Mouse (Mus musculus) embryonic facial prominence, embryonic 15.5 days (tissue): ENCODE measurements around the gene Ptgds. TPM values are rescaled to one million over a fixed set of nuclear protein-coding genes. Genes with fewer than 3 reads are reported as not detected.

Experiments
- ATAC-seq: fragments of 200-750 bp; cut with Nextera tagmentation; 2 replicates; pipeline ENCODE4 v1.8.0; 2017; ENCODE audit warnings: low read depth, moderate TSS enrichment; ENCODE audit not compliant: insufficient number of reproducible peaks, low FRiP score, low TSS enrichment
- H3K27ac ChIP-seq: fragments of 300-500 bp; sonication (generic); replicated peaks from 2 replicates; pipeline ENCODE4 v1.5.1; 2015; ENCODE audit warnings: mild to moderate bottlenecking, inconsistent platforms
- H3K27me3 ChIP-seq: fragments of 300-500 bp; sonication (generic); 2 replicates; pipeline ENCODE4 v1.6.1; 2015; ENCODE audit warnings: inconsistent platforms
- H3K36me3 ChIP-seq: fragments of 300-500 bp; sonication (generic); 2 replicates; pipeline ENCODE4 v1.6.1; 2015; ENCODE audit warnings: mild to moderate bottlenecking, inconsistent platforms
- H3K4me1 ChIP-seq: fragments of 300-500 bp; sonication (generic); 2 replicates; pipeline ENCODE4 v1.6.1; 2015; ENCODE audit warnings: inconsistent platforms
- H3K4me2 ChIP-seq: fragments of 300-500 bp; sonication (generic); replicated peaks from 2 replicates; pipeline ENCODE4 v1.6.1; 2015; ENCODE audit warnings: mild to moderate bottlenecking, inconsistent platforms
- H3K4me3 ChIP-seq: fragments of 300-500 bp; sonication (generic); replicated peaks from 2 replicates; pipeline ENCODE4 v1.5.1; 2015; ENCODE audit warnings: mild to moderate bottlenecking, inconsistent platforms
- H3K9ac ChIP-seq: fragments of 300-500 bp; sonication (generic); 2 replicates; pipeline ENCODE4 v1.6.1; 2015; ENCODE audit warnings: inconsistent platforms
- H3K9me3 ChIP-seq: fragments of 300-500 bp; sonication (generic); replicated peaks from 2 replicates; pipeline ENCODE4 v1.6.1; 2016; ENCODE audit warnings: inconsistent platforms
- WGBS: fragments of 180-500 bp; shearing (Covaris S2); methylation state at CpG from one replicate; pipeline ENCODE4 v1.1.7; 2015; 5-methylcytosine and 5-hydroxymethylcytosine counted together
- polyA plus RNA-seq: library from polyadenylated mRNA; unstranded; fragments of >200 nt; fragmentation: Nextera tagmentation; extraction: Ambion mirVana; gene quantifications from 2 replicates; pipeline ENCODE4 v1.2.1, GENCODE M21; 2015

Ptgds gene
- polyA plus RNA-seq, 1 experiment from 2014 or later = 20.8 TPM

DNA sequence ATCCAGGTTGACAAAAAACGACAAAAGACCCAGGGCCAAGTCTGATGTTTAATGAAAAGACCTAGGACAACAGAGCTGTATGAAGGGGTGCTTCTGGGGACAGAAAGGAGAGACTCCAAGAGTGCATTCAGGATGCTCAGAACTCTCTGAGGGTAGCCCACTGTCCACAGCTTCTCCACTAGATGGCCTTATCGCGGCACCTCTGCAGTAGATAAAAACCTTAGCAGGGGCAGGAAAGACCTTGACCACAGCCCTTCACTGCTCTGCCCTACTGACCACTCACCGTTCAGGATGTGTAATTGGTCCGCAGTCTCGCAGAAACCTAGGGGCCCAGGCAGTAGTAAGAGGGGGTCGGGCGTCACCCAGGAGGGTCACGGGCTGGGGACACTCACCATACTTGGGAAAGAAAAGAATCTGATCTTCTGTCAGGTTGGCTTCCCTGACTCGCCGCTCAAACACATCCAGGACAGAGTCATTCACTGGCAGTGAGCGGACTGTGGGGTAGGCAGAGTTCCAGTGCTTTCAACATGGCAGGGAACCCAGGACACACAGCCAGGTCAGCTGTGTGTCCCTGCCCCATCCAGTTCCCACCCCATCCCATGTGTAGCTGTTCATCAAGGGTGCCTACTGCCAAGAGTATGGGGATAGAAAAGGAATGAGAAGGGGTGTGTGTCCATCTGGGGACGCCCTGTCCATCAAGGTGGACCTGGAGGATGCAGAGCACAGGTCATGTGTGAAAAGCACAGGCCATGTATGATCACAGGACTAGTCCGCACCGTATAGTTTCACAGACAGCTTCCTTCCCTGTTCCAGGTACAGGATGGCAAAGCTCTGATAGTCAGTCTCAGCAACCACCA lies 29.0 kb upstream of the Ptgds start:
- Histone ChIP-seq H3K9ac (no peak overlapping the region), H3K27ac (no peak overlapping the region), H3K4me2 (no peak overlapping the region), H3K4me1 (peaks cover 20% of the 10 kb centered on the region), H3K4me3 (no peak overlapping the region), H3K36me3 (peaks cover 12% of the 10 kb centered on the region), H3K9me3 (no peaks in the 10 kb centered on the region), H3K27me3 (no peaks in the 10 kb centered on the region)
- ATAC-seq = no peak
- WGBS = 70% methylated on average over 15 of the region's 15 CpGs

DNA sequence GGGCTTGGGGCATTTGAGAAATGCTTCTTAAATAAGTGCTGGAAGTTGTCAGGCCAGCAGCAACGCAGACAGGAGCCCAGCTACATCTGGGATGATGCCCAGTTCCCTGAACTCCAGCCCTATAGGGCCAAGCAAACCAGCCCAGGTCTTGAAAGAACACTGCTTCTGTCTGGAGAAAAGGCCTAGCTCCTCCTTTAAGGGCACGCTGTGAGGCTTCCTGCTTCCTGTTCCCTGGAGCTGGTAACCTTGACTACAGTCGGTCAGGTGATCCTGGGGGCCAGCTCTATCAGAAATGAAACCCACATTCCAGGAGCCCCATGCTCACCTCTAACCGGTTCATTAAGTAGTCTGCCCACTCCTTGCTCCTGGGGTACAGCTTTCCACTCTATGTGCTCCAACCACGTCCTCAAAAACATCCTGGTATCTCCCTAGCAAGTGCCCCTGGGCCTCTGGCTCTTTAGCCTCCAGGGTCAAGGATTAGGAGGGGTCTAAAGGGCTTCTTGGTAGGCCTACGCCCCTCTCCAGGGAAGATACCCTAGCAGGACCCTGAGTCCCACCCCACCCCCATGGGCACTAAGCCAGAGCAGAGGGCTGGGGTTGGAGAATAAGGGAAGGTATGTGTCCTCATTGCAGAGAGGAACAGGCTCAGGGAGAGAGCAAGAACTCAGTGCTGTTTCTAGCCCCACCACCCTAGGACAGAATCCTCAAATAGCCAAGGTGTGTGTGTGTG lies 28.2 kb upstream of the Ptgds start:
- peaks cover 20% of the 10 kb centered on the region for H3K4me1 ChIP-seq
- no peaks in the 10 kb centered on the region for H3K27me3 ChIP-seq
- H3K9me3 ChIP-seq = no peaks in the 10 kb centered on the region
- WGBS = 42% methylated on average over 6 of the region's 6 CpGs
- no peak overlapping the region for H3K9ac ChIP-seq
- H3K4me2 ChIP-seq = no peak overlapping the region
- H3K4me3 ChIP-seq = no peak overlapping the region
- 0 out of 2 replicates have a peak overlapping the region, but pooled peaks have one; percentile 22 for H3K27ac ChIP-seq
- peaks cover 3% of the 10 kb centered on the region; the same call in 1 of the 2 replicates for H3K36me3 ChIP-seq
- no peak for ATAC-seq

DNA sequence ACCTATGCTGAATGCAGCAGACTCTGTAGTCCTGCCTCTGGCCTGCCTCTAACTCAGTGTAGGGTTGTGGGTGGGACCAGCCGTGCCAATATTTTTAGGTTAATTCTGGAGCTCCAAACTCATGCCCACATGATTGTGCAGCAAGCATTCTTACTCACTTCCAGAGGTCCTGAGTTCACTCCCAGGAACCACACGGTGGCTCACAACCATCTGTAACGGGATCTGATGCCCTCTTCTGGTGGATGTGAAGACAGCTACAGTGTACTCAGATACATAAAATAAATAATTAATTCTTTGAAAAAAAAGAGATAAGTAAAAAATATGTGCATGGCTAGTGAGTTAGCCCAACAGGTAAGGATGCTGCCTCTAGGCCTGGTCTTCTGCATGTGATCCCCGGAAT lies 26.6 kb upstream of the Ptgds start:
- no peak overlapping the region for H3K27ac ChIP-seq
- no peak overlapping the region for H3K4me3 ChIP-seq
- no peaks in the 10 kb centered on the region for H3K27me3 ChIP-seq
- H3K9ac ChIP-seq = no peak overlapping the region
- 40% methylated on average over 4 of the region's 4 CpGs for WGBS
- H3K4me2 ChIP-seq = no peak overlapping the region
- H3K36me3 ChIP-seq = no peaks in the 10 kb centered on the region
- H3K4me1 ChIP-seq = peaks cover 10% of the 10 kb centered on the region
- no peaks in the 10 kb centered on the region for H3K9me3 ChIP-seq
- ATAC-seq = no peak

DNA sequence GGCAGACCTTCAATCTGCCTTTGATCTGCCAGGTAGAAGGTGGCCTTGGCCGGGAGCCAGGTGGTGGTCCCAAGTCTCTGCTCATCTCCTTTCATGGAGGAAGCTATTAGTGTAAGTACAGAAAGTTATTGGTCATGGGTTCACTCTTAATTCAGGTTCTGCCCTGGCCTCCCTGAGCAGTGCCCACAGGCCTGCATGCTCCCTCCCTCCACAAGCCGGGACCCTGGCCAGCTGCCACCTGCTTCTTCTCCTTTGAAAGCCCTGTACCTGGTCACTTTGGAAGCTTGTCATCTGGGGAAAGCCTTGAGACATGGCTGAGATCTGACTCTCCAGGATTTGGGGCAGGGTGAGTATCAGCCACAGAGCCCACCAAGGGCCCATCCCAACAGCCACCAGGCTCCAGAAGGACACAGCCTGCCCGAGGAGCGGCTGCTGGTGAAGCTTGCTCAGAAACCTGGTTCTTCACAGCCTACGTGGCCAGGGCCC lies 23.7 kb upstream of the Ptgds start, which contains the start of gene Lcn12:
TSS of gene Lcn12 (minus strand) at position 436 of the 486 bp plus-strand sequence.
- H3K9me3 ChIP-seq = no peaks in the 10 kb centered on the region
- no peak within 1 kb of the TSS for H3K4me3 ChIP-seq
- ATAC-seq = no peak
- no peaks in the 10 kb centered on the region for H3K36me3 ChIP-seq
- no peak within 1 kb of the TSS for H3K27ac ChIP-seq
- 84% methylated on average over 5 of the region's 5 CpGs for WGBS
- H3K4me1 ChIP-seq = no peaks in the 10 kb centered on the region
- H3K27me3 ChIP-seq = no peaks in the 10 kb centered on the region
- no peak within 1 kb of the TSS for H3K9ac ChIP-seq
- H3K4me2 ChIP-seq = no peak within 1 kb of the TSS

DNA sequence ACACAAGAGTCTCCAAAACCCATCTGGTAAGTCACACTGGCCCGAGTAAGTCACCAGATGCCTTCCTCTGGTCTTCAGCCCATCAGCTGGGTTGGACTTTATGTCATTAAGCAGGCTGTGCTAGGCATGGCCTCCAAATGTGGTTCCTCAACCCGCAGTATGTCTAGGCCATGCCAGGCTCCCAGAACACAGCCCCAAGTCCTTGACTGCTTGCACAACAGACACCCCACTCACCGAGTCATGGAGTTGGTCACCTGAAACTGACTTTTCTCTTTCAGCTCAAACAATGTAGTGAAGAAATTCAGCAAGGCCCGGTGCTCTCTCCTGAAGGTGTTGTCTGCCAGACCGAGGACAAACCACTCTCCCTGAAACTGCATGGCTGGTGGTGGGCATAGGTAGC lies 23.1 kb upstream of the Ptgds start:
- no peak overlapping the region for H3K4me2 ChIP-seq
- ATAC-seq = no peak
- H3K4me1 ChIP-seq = no peaks in the 10 kb centered on the region
- H3K36me3 ChIP-seq = no peaks in the 10 kb centered on the region
- no peaks in the 10 kb centered on the region for H3K9me3 ChIP-seq
- H3K27ac ChIP-seq = no peak overlapping the region
- H3K4me3 ChIP-seq = no peak overlapping the region
- 79% methylated on average over 5 of the region's 5 CpGs for WGBS
- H3K27me3 ChIP-seq = no peaks in the 10 kb centered on the region
- H3K9ac ChIP-seq = no peak overlapping the region

DNA sequence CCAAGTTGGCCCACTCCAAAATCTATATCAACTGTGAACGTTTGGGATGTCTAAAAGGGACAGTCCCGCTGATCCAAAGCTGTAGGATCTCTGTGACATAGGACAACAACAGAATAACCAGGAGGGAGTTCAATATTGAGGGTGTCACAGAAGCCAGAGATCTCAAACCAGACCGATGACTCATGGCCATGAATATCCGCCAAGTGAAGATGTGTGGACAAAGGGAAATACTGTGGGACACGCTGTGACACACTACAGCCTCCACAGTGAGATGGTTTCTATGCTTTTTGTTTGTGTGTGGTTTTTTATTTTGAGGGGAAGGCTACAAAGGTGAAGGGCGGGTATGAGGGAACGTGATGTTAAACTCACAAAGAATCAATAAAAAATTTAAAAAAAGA lies 18.8 kb upstream of the Ptgds start:
- H3K4me3 ChIP-seq = no peak overlapping the region
- H3K36me3 ChIP-seq = no peaks in the 10 kb centered on the region
- WGBS = 75% methylated on average over 7 of the region's 7 CpGs
- H3K27me3 ChIP-seq = no peaks in the 10 kb centered on the region
- no peaks in the 10 kb centered on the region for H3K9me3 ChIP-seq
- ATAC-seq = no peak
- H3K27ac ChIP-seq = no peak overlapping the region
- no peak overlapping the region for H3K4me2 ChIP-seq
- H3K9ac ChIP-seq = no peak overlapping the region
- H3K4me1 ChIP-seq = no peaks in the 10 kb centered on the region

DNA sequence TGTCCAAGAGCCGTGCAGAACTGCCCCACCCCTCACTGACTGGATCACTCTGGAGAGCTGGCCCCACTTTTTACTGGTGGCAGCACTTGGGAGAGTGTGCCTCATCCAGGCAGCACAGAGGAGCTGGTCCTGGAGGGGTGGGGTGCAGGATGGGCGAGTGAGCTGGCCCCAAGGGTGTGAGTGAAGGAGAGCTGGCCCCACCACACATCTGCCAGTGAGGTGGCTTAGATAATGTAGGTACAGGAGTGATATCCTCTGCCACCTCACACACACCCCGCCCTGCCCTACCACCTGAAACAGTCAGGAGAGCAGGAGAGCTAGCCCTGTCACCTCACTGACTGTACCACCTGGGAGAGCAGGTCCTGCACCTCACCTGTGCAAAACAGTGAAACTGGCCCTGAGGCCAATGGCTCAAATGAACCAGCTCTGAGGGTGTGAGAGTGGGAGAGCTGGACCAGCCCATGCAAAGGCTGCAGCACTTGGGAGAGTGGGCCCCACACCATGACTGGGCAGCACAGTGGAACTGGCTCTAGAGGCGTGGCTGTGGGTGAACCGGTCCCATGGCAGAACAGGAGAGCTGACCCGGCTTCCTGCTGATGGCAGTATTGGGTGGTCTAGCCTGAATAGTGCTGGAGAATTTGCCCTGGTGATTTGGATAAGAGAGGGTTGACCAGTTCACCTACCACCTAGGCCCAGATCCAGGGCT lies 18.3 kb upstream of the Ptgds start:
- WGBS = 70% methylated on average over 6 of the region's 6 CpGs
- H3K4me1 ChIP-seq = no peaks in the 10 kb centered on the region
- H3K4me2 ChIP-seq = no peak overlapping the region
- no peaks in the 10 kb centered on the region for H3K36me3 ChIP-seq
- H3K27ac ChIP-seq = no peak overlapping the region
- no peaks in the 10 kb centered on the region for H3K9me3 ChIP-seq
- no peak overlapping the region for H3K9ac ChIP-seq
- ATAC-seq = peak; percentile 8; the same call in 1 of the 2 replicates
- H3K4me3 ChIP-seq = no peak overlapping the region
- no peaks in the 10 kb centered on the region for H3K27me3 ChIP-seq

DNA sequence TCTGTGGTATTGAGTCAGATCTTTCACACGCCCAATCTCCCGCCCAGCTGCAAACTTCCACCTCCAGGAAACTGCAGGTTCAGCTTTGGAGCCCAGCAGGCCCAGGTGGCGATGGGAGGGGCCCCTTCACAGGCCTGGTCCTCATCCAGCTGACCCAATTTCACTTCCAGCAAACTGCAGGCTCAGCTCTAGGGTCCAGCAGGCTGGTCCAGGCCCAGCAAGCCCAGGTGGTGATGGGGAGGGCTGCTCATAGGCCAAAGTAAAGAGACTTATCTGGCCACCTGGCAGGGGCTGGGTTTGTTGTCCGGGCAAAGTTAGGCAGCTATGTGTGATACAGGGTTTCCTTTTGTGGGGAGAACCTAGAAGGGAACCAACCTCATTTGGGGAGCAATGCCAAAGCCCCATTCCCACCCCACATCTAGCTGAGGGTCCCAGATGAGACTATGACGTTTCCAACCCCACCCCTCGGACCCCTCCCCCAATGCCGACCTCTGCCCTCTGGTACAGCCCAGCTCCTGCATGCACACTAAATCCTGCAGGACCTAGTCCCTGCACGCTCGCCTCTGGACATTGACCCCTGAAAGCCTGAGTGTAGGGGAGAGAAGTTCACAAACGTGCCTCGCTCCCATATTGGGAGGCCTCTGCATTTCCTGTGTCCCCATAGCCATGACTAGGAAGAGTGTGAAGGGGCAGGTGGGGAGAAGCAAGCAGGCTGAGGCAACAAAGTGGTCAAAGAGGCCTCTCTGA lies 15.2 kb upstream of the Ptgds start:
- no peaks in the 10 kb centered on the region for H3K36me3 ChIP-seq
- H3K9ac ChIP-seq = no peak overlapping the region
- ATAC-seq = no peak
- H3K27me3 ChIP-seq = no peaks in the 10 kb centered on the region
- H3K9me3 ChIP-seq = no peaks in the 10 kb centered on the region
- WGBS = 67% methylated on average over 11 of the region's 11 CpGs
- no peak overlapping the region for H3K4me3 ChIP-seq
- no peak overlapping the region for H3K27ac ChIP-seq
- H3K4me2 ChIP-seq = no peak overlapping the region
- no peaks in the 10 kb centered on the region for H3K4me1 ChIP-seq

DNA sequence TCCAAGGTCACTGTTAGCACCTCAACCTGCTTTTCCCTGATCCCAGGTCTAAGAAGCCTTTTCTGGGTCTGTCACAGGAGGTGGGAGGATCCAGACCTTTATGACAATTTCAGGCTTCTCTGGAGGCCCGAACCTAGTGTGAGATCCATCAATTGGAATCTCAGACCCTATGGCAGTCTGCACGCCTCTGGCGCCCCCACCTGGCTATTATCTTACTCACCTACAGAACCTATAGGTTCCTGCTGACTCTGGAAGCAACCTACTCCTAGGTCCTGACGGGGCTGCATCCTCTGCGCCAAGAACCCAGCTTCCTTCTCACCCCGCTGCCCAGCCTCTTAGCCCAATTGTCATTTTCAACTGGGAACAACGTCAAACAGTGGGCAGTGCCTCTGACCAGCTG lies 13.1 kb upstream of the Ptgds start:
- 20% methylated on average over 7 of the region's 7 CpGs for WGBS
- ATAC-seq = no peak
- no peaks in the 10 kb centered on the region for H3K36me3 ChIP-seq

DNA sequence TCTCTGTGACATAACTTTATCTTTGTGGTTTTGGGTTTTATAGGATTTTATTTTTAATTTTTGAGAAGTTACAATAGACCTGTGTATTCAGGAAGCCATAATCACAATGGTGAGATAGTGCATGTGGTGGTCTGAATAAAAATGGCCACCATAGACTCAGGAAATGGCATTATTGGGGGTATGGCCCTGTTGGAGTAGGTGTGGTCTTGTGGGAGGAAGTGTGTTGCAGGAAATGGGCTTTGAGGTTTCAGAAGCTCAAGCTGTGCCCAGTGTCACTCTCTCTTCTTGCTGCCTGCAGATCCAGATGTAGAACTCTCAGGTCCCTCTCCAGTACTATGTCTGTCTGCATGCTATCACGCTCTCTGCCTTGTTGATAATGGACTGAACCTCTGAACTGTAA lies 10.7 kb upstream of the Ptgds start:
- WGBS = 79% methylated on average over 1 of the region's 1 CpGs
- Histone ChIP-seq H3K9me3 (no peaks in the 10 kb centered on the region), H3K4me2 (no peak overlapping the region), H3K27me3 (no peaks in the 10 kb centered on the region), H3K4me3 (no peak overlapping the region), H3K9ac (no peak overlapping the region), H3K27ac (no peak overlapping the region), H3K36me3 (no peaks in the 10 kb centered on the region), H3K4me1 (no peaks in the 10 kb centered on the region)
- no peak for ATAC-seq

More for the DNA sequence above, 13.1 kb upstream of the Ptgds start:
- Histone ChIP-seq H3K9ac (no peak overlapping the region), H3K4me3 (no peak overlapping the region), H3K27me3 (no peaks in the 10 kb centered on the region), H3K9me3 (no peaks in the 10 kb centered on the region), H3K4me2 (no peak overlapping the region), H3K4me1 (no peaks in the 10 kb centered on the region), H3K27ac (no peak overlapping the region)
